Mouse (Mus musculus) embryonic fibroblast, embryonic 13.5 days (primary cell): ENCODE measurements around the gene Gzmd. TPM values are rescaled to one million over a fixed set of nuclear protein-coding genes. Genes with fewer than 3 reads are reported as not detected.

Source experiments
- H3K27ac ChIP-seq: 2 replicates; pipeline ENCODE4 v1.5.1; 2012; ENCODE audit warnings: low read length, control low read depth, inconsistent platforms; ENCODE audit not compliant: insufficient read depth
- H3K4me1 ChIP-seq: 2 replicates; pipeline ENCODE4 v1.6.1; 2011; ENCODE audit warnings: low read length; ENCODE audit not compliant: control insufficient read depth, insufficient read depth
- H3K4me3 ChIP-seq: 2 replicates; pipeline ENCODE4 v1.5.1; 2011; ENCODE audit warnings: mild to moderate bottlenecking, control low read depth, low read length; ENCODE audit not compliant: insufficient read depth
- CTCF ChIP-seq: IDR thresholded peaks from 2 replicates; pipeline ENCODE4 v1.5.1; 2011; ENCODE audit warnings: mild to moderate bottlenecking, control low read depth, low read length, moderate library complexity, borderline replicate concordance; ENCODE audit not compliant: insufficient read depth
- POLR2A ChIP-seq: IDR thresholded peaks from 2 replicates; pipeline ENCODE4 v1.6.1; 2011; ENCODE audit warnings: low read depth, mild to moderate bottlenecking, control low read depth, low read length, moderate library complexity
- polyA plus RNA-seq: library from polyadenylated mRNA; stranded (reverse); fragments of >200 nt; gene quantifications from 2 replicates; pipeline ENCODE4 v1.2.4, GENCODE M21; 2011; ENCODE audit warnings: low read depth; ENCODE audit not compliant: missing spikeins, insufficient read length

The Gzmd gene
- polyA plus RNA-seq, 1 experiment, result not detected

DNA sequence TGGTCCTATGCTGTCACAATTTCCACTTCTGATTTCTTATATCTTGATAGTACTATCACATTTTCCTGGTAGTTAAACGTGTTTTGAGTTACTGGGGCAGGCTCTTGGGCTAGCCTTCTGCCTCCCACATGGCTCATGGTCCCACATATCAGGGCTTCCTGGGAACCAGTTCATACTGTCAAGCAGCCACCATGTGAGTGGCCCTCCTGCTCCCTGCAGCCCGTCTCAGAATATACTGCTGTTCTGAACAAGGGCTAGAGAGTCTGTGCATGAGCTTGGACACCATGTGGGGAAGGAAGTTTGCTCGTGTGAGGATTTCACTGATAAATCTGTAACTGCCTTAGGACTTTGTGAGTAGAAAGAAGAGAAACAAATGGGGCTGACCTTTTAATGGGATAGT lies 45.7 kb downstream of the Gzmd start:
- H3K27ac ChIP-seq, result no peak overlapping the region
- no peak overlapping the region for H3K4me3 ChIP-seq
- peaks cover 8% of the 10 kb centered on the region; the same call in 1 of the 2 replicates for H3K4me1 ChIP-seq
- TF ChIP-seq CTCF, result no peak
- TF ChIP-seq POLR2A, result no peak

DNA sequence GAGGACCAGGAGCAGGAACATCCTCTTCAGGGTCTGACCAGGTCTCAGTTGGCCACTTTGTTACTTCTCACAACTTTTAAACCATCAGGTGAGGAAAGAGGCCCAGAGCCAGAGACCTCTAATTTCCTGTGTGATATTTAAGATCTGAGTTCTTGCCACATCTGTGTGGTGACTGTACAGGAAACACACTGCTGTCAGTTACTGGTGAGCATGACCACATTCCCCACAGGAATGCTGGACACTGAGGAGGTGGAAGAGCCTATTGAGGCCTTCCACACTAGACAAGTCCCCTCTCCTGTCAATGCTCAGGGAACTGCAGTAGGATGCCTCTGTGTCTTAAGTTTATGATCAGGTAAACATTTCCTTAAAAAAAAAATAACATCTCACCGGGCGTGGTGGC lies 47.2 kb downstream of the Gzmd start, which contains the start of gene Mcpt8:
TSS of gene Mcpt8 (minus strand) at position 107 of the 400 bp plus-strand sequence.
- Histone ChIP-seq H3K27ac (no peak within 1 kb of the TSS), H3K4me1 (peaks cover 8% of the 10 kb centered on the region; the same call in 1 of the 2 replicates), H3K4me3 (no peak within 1 kb of the TSS)
- TF ChIP-seq POLR2A (no peak), CTCF (no peak)

DNA sequence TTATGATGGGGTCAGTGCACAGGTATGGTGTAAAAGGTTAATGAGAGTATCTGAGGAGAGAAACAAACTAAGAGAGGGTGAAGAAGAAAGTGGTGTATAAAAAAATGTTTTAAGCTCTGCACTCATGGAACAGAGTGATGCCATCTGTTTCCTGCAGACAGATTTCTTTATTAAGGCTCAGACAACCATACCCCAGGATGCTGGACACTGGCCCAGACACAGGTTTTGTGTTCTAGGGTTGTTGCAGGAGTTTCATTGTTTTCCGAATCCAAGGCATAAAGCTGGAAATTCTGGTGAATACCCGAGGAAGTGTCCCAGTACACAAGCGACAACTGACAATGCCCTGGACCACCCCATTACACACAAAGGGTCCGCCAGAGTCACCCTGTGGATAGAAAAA lies 50.4 kb downstream of the Gzmd start:
- no peak overlapping the region for H3K4me3 ChIP-seq
- TF ChIP-seq POLR2A (no peak), CTCF (no peak)

More for the DNA sequence above, 50.4 kb downstream of the Gzmd start:
- Histone ChIP-seq H3K4me1 (peaks cover 8% of the 10 kb centered on the region; the same call in 1 of the 2 replicates), H3K27ac (no peak overlapping the region)

Other genes with a start within 250 kb of the Gzmd start
- gene Cbln3, start 248.2 kb downstream of the Gzmd start, polyA plus RNA-seq, result 0.23 and 0.35 TPM in 2 replicates
- 15.4 and 17.5 TPM in 2 replicates for gene Khnyn, start 247.7 kb downstream of the Gzmd start, polyA plus RNA-seq
- 19.6 and 25.0 TPM in 2 replicates for gene Sdr39u1, start 232.3 kb downstream of the Gzmd start, polyA plus RNA-seq
- gene Cma1, start 187.9 kb downstream of the Gzmd start, polyA plus RNA-seq, result not detected in 2 replicates
- 4.3 TPM in 1 of 2 replicates, not detected in the other for gene Cma2, start 181.6 kb downstream of the Gzmd start, polyA plus RNA-seq
- gene Mcpt1, start 114.6 kb downstream of the Gzmd start, polyA plus RNA-seq, result 1.2 TPM in 1 of 2 replicates, not detected in the other
- not detected in 2 replicates for gene Mcpt9, start 102.1 kb downstream of the Gzmd start, polyA plus RNA-seq
- gene Mcpt2, start 90.6 kb downstream of the Gzmd start, polyA plus RNA-seq, result not detected in 2 replicates
- not detected in 2 replicates for gene Mcpt4, start 70.3 kb downstream of the Gzmd start, polyA plus RNA-seq
- gene Mcpt8, start 47.3 kb downstream of the Gzmd start, polyA plus RNA-seq, result 16.6 and 74.8 TPM in 2 replicates
- gene Ctsg, start 30.0 kb downstream of the Gzmd start, polyA plus RNA-seq, result not detected in 2 replicates
- 3.2 and 17.2 TPM in 2 replicates for gene Gzme, start 12.0 kb downstream of the Gzmd start, polyA plus RNA-seq
- not detected in 2 replicates for gene Gzmg, start 27.0 kb upstream of the Gzmd start, polyA plus RNA-seq
- not detected in 2 replicates for gene Gzmn, start 42.0 kb upstream of the Gzmd start, polyA plus RNA-seq
- gene Gzmf, start 78.8 kb upstream of the Gzmd start, polyA plus RNA-seq, result not detected in 2 replicates
- gene Gzmc, start 102.0 kb upstream of the Gzmd start, polyA plus RNA-seq, result not detected in 2 replicates
- not detected in 2 replicates for gene Gzmb, start 129.7 kb upstream of the Gzmd start, polyA plus RNA-seq
- not detected in 2 replicates for gene Atp12a, start 232.5 kb upstream of the Gzmd start, polyA plus RNA-seq